Mouse (Mus musculus) myocyte (in vitro differentiated cells): ENCODE data around the gene Cdh8. TPM values are rescaled to one million over a fixed set of nuclear protein-coding genes. Genes with fewer than 3 reads are reported as not detected.

Experiments used
- H3K27me3 ChIP-seq: one replicate; pipeline ENCODE4 v1.6.1; 2011; ENCODE audit not compliant: control insufficient read depth, insufficient read depth, insufficient read length
- H3K36me3 ChIP-seq: one replicate; pipeline ENCODE4 v1.6.1; 2011; ENCODE audit not compliant: control insufficient read depth, insufficient read depth
- H3K4me2 ChIP-seq: one replicate; pipeline ENCODE4 v1.6.1; 2011; ENCODE audit warnings: low read depth, control low read depth
- H3K4me3 ChIP-seq: one replicate; pipeline ENCODE4 v1.5.1; 2011; ENCODE audit warnings: mild to moderate bottlenecking, control low read depth, moderate library complexity
- H3K79me2 ChIP-seq: one replicate; pipeline ENCODE4 v1.6.1; 2011; ENCODE audit not compliant: control insufficient read depth, insufficient read depth
- H3ac ChIP-seq: one replicate; pipeline ENCODE4 v1.6.1; 2011; ENCODE audit not compliant: control insufficient read depth, insufficient read length
- CEBPB ChIP-seq: IDR thresholded peaks from 2 replicates; pipeline ENCODE4 v1.6.1; 2011; ENCODE audit warnings: mild to moderate bottlenecking, moderate library complexity; ENCODE audit not compliant: poor library complexity, insufficient read depth, severe bottlenecking
- E2F4 ChIP-seq: IDR thresholded peaks from one replicate; pipeline ENCODE4 v1.6.1; 2011; ENCODE audit warnings: mild to moderate bottlenecking, control low read depth, moderate library complexity; ENCODE audit not compliant: insufficient read depth
- MAX ChIP-seq: IDR thresholded peaks from one replicate; pipeline ENCODE4 v1.6.1; 2011; ENCODE audit warnings: low read depth, mild to moderate bottlenecking, control low read depth
- MYOD1 ChIP-seq, 3 experiments: IDR thresholded peaks; one replicate each; pipeline ENCODE4 v1.6.1; 2011; ENCODE audit warnings: control low read depth in 2 of 3, low read depth in 2 of 3, mild to moderate bottlenecking in 2 of 3, moderate library complexity in 1 of 3; ENCODE audit not compliant: insufficient read length in 2 of 3, control insufficient read depth in 1 of 3
- MYOG ChIP-seq, 3 experiments: IDR thresholded peaks; one replicate each; pipeline ENCODE4 v1.6.1; 2011; ENCODE audit warnings: control low read depth in 2 of 3, low read depth in 2 of 3, mild to moderate bottlenecking in 2 of 3; ENCODE audit not compliant: insufficient read length in 2 of 3, control insufficient read depth in 1 of 3, insufficient read depth in 1 of 3
- POLR2A ChIP-seq: IDR thresholded peaks from one replicate; pipeline ENCODE4 v1.6.1; 2011; ENCODE audit warnings: low read depth, mild to moderate bottlenecking, control low read depth, moderate library complexity; ENCODE audit not compliant: insufficient read length
- POLR2AphosphoS2 ChIP-seq: IDR thresholded peaks from one replicate; pipeline ENCODE4 v1.6.1; 2011; ENCODE audit warnings: low read depth, control low read depth; ENCODE audit not compliant: insufficient read length
- REST ChIP-seq: IDR thresholded peaks from one replicate; pipeline ENCODE4 v1.6.1; 2011; ENCODE audit warnings: mild to moderate bottlenecking, control low read depth, moderate library complexity; ENCODE audit not compliant: insufficient read depth, insufficient read length
- SRF ChIP-seq: IDR thresholded peaks from one replicate; pipeline ENCODE4 v1.6.1; 2011; ENCODE audit warnings: low read depth; ENCODE audit not compliant: control insufficient read depth, insufficient read length
- TCF12 ChIP-seq: IDR thresholded peaks from one replicate; pipeline ENCODE4 v1.6.1; 2011; ENCODE audit warnings: mild to moderate bottlenecking, control low read depth; ENCODE audit not compliant: poor library complexity, insufficient read depth, severe bottlenecking
- TCF3 ChIP-seq: IDR thresholded peaks from one replicate; pipeline ENCODE4 v1.6.1; 2011; ENCODE audit warnings: low read depth, control low read depth; ENCODE audit not compliant: insufficient read length
- USF1 ChIP-seq: IDR thresholded peaks from one replicate; pipeline ENCODE4 v1.6.1; 2011; ENCODE audit warnings: low read depth, mild to moderate bottlenecking, control low read depth, moderate library complexity
- polyA plus RNA-seq: library from polyadenylated mRNA; unstranded; fragments of >200 nt; fragmentation: generic; extraction: Trizol; gene quantifications from one replicate; pipeline ENCODE4 v1.2.1, GENCODE M21; 2012; ENCODE audit warnings: missing spikeins

Gene Cdh8
- polyA plus RNA-seq, 1 experiment, result not detected

DNA sequence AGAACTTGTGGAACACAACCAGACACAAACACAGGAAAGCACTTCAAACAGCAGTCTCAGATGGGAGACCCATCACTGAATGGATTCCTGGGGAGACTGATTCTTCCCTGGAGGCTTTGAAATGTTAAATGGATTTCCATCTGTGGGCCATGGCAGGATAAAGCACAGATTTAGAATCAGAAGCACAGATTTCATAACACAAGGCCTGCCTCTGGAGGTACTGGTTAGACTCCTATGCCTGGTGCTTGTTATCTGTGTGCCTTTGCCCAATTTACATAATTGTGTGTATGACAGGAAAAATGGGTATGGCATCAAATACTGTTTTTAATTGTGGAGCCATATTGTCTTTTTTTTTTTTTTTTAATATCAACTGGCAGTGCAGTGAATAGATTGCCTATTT is 66.8 kb downstream of the Cdh8 start:
- Histone ChIP-seq H3ac (no peak overlapping the region), H3K4me3 (no peak overlapping the region), H3K4me2 (no peak overlapping the region), H3K36me3 (no peaks in the 10 kb centered on the region), H3K27me3 (no peaks in the 10 kb centered on the region), H3K79me2 (no peaks in the 10 kb centered on the region)
- TF ChIP-seq E2F4 (no peak), CEBPB (no peak), TCF3 (no peak), MYOG (IDR thresholded peaks at IDR 0.05; ENCODE audit: control insufficient read depth in 1 of 3, insufficient read depth in 1 of 3, insufficient read length in 2 of 3, low read depth in 2 of 3) (no peak), TCF12 (no peak), MYOD1 (IDR thresholded peaks at IDR 0.05; ENCODE audit: control insufficient read depth in 1 of 3, insufficient read length in 2 of 3, low read depth in 2 of 3) (no peak), POLR2AphosphoS2 (no peak), REST (no peak), POLR2A (no peak), USF1 (no peak), MAX (no peak), SRF (no peak)

DNA sequence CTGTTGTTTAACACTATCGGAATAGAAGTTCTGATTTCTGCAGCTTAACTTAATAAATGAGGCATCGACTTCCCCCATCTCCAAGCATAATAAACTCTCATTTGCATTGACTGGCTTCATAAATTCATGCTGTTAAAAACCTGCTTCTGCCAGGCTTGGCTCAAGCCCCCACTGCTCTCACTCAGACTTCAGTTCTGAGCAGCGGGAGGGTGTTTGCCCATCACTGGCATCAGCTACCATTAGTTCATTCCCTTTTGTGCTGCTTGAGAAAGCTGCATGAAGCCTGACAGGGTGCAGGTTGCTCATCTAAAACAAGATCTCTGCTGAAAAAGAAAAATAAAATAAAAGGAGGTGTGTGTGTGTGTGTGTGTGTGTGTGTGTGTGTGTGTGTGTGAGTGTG is 67.7 kb downstream of the Cdh8 start:
- H3K79me2 ChIP-seq, result no peaks in the 10 kb centered on the region
- no peak overlapping the region for H3ac ChIP-seq
- no peaks in the 10 kb centered on the region for H3K27me3 ChIP-seq
- H3K4me3 ChIP-seq, result no peak overlapping the region
- no peak for TF ChIP-seq TCF3
- TF ChIP-seq MYOD1 (IDR thresholded peaks at IDR 0.05; ENCODE audit: control insufficient read depth in 1 of 3, insufficient read length in 2 of 3, low read depth in 2 of 3), result no peak
- no peak for TF ChIP-seq SRF
- TF ChIP-seq USF1, result no peak
- no peak for TF ChIP-seq MYOG (IDR thresholded peaks at IDR 0.05; ENCODE audit: control insufficient read depth in 1 of 3, insufficient read depth in 1 of 3, insufficient read length in 2 of 3, low read depth in 2 of 3)
- TF ChIP-seq MAX, result no peak
- H3K36me3 ChIP-seq, result no peaks in the 10 kb centered on the region
- no peak overlapping the region for H3K4me2 ChIP-seq

DNA sequence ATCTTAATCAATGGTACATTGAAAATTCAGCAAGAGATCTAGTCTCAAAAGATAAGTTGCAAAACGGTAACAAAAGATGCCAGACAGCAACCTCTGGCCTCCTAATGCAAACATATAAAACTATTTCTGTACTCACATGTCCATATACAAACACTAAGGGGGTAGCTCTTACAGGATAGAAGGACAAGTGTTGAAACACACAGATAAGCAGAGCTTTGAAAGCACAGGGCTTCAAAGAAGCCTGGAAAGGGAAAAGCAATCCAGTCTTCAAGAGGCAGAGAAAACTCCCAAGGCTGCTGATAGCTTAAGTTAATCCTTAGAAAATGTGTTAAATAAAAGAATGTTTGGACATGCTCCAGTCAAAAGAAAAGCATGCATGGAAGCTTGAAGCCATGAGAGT is 77.0 kb downstream of the Cdh8 start:
- TF ChIP-seq REST (no peak), POLR2A (no peak), TCF12 (no peak), POLR2AphosphoS2 (no peak), MYOG (IDR thresholded peaks at IDR 0.05; ENCODE audit: control insufficient read depth in 1 of 3, insufficient read depth in 1 of 3, insufficient read length in 2 of 3, low read depth in 2 of 3) (no peak), E2F4 (no peak), CEBPB (no peak), USF1 (no peak), TCF3 (no peak), MAX (no peak), MYOD1 (IDR thresholded peaks at IDR 0.05; ENCODE audit: control insufficient read depth in 1 of 3, insufficient read length in 2 of 3, low read depth in 2 of 3) (no peak), SRF (no peak)
- Histone ChIP-seq H3K4me3 (no peak overlapping the region), H3ac (no peak overlapping the region), H3K27me3 (no peaks in the 10 kb centered on the region), H3K36me3 (no peaks in the 10 kb centered on the region), H3K4me2 (no peak overlapping the region), H3K79me2 (no peaks in the 10 kb centered on the region)

DNA sequence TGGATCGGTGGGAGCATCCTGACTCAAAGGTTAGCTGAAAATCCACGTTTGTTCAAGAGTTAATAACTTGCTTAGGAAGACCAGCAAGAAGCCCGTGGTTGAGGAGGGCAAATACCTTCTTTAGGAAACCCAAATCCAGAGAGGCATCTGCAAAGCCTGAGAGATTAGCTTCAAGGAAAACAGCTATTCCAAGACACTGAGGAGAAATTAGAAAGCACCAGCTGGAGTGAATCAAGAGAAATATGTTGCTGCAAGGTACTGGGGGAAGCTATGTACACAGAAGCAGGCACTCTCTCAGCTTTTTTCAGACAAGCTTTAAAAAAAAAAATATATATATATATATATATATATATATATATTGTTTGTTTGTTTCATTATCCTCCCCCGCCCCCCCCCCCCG is 88.7 kb downstream of the Cdh8 start:
- H3K4me3 ChIP-seq, result no peak overlapping the region
- H3ac ChIP-seq, result no peak overlapping the region
- H3K4me2 ChIP-seq, result no peak overlapping the region
- H3K79me2 ChIP-seq, result no peaks in the 10 kb centered on the region
- no peaks in the 10 kb centered on the region for H3K36me3 ChIP-seq
- TF ChIP-seq REST (no peak), TCF12 (no peak), TCF3 (no peak), USF1 (no peak), POLR2A (no peak)
- no peaks in the 10 kb centered on the region for H3K27me3 ChIP-seq

DNA sequence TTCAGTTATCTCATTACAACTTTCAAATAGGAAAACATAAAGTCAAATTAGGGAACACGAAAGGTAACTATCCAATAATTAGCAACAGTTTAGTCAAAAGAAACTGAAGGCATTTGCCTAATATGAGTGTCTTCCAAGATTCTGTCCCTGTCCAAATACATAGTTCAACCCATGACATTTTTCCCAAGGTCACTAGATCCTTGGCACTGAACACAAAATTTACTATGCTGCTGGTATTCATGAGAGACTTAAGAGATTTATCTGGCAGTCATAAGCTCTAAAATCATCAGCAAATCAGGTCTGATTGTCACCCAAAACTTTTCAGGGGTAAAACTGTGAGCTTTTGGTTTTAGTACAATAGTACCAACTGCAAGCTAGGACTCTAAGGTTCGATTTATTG is 101.7 kb downstream of the Cdh8 start:
- H3K27me3 ChIP-seq, result no peaks in the 10 kb centered on the region
- TF ChIP-seq CEBPB (no peak), MYOD1 (IDR thresholded peaks at IDR 0.05; ENCODE audit: control insufficient read depth in 1 of 3, insufficient read length in 2 of 3, low read depth in 2 of 3) (no peak), POLR2A (no peak), MYOG (IDR thresholded peaks at IDR 0.05; ENCODE audit: control insufficient read depth in 1 of 3, insufficient read depth in 1 of 3, insufficient read length in 2 of 3, low read depth in 2 of 3) (no peak), E2F4 (no peak), SRF (no peak), REST (no peak), TCF3 (no peak), POLR2AphosphoS2 (no peak), MAX (no peak), USF1 (no peak), TCF12 (no peak)
- no peaks in the 10 kb centered on the region for H3K79me2 ChIP-seq
- no peak overlapping the region for H3K4me3 ChIP-seq
- no peaks in the 10 kb centered on the region for H3K36me3 ChIP-seq
- H3K4me2 ChIP-seq, result no peak overlapping the region
- H3ac ChIP-seq, result no peak overlapping the region
